Mouse (Mus musculus): ENCODE data around the gene Atat1. TPM values are rescaled to one million over a fixed set of nuclear protein-coding genes. Genes with fewer than 3 reads are reported as not detected.
"Not testable (repeated sequence)": the region's sequence is repeated elsewhere in the genome, so short reads cannot be mapped to it uniquely, and the experiment has no call there.

Gene Atat1
- 10 to 100 TPM; 43.9 to 44.5 TPM for total RNA-seq (2021)
- long read RNA-seq, experiment 1, transcript Atat1-202 (13 exons, 1,452 nt): major isoform, 6 of 23 reads
- long read RNA-seq, experiment 1, partial matches to known transcripts: 4 of 23 reads
- long read RNA-seq, experiment 1, other reads (novel, unspliced or antisense): 9 of 23 reads
- long read RNA-seq, experiment 2, transcript Atat1-203 (12 exons, 1,340 nt): minor isoform, 5 of 33 reads
- long read RNA-seq, experiment 2, transcript Atat1-202 (13 exons, 1,452 nt): major isoform, 13 of 33 reads
- long read RNA-seq, experiment 2, partial matches to known transcripts: 9 of 33 reads
- long read RNA-seq, experiment 2, other reads (novel, unspliced or antisense): 2 of 33 reads

GRCm38 (mm10) chr17:35909919-35910369, at the start of gene Atat1:
Atat1 (minus strand) TSS chr17:35910075.
- peak; percentile 94 to 95 for DNase-seq (ENCODE audit: low spot score in 2 of 2)

DNA sequence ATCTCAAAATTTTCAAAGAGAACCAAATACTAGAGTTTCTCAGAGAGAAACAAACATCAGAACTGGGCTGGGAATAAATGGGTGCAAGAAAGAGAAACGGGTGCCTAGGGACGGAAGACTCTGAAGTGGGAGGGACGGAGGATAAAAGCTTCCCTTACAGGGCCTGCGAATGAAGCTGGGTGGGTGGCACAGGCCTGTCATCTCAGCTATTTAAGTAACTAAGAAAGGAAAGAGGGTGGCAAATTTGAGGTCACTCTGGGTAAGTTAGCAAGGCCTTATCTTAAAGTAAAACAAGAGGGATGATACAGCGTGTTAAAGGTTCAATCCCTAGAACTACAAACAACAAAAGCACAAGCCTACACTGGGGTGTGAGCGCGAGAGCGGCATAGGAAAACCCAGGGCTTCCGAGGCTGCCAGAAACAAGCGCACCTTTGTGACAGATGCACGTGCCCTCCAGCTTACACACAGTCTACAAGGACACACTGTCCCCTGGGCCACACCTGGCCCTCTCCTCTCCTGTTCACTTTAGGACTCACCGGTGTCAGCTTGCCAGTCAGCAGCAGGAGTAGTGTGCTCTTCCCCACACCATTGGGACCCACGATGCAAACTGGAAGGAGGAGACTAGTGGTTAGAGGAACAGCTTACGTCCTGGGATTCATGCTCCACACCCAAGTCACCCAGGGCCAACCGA, 48.8 kb upstream of the Atat1 start:
- DNase-seq (ENCODE audit: low spot score in 2 of 2): no peak

DNA sequence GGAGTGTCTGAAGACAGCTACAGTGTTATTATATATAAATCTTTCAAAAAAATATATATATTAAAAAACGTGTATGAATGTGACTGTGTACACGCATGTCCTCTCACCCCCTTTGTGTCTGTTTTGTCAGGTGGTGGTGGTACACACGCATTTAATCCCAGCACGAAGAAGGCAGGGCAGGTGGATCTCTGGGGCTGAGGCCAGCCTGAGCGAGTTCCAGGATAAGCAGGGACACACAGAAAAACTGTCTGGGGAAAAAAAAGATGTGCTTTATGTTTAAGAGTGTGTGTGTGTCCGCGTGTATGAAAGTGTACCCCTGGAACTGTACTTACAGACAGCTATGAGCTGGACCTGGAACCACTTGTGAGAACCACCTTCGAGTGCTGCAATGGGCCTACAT, 44.8 kb upstream of the Atat1 start:
- no peak for DNase-seq (ENCODE audit: low spot score in 2 of 2)

GRCm38 (mm10) chr17:35952559-35952958, 42.7 kb upstream of the Atat1 start:
- DNase-seq (ENCODE audit: low spot score in 2 of 2): not testable (repeated sequence)

DNA sequence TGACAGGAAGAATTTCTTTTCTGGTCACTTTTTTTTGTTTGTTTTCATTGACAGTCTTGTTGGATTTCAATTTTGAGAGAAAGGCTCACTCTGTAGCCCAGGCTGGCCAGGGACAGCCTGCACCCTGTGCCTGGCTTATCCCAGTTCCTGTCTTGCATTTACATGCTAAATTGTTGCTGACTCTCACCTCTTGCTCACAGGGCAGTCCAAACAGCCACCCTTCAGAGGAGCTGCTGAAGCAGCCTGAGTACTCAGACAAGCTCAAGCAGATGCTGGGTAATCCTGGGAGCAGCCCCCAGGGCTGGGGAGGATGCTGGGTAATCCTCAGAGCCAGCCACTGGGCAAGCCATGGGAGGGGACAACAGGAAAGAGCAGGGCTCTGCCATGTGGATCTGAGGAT, 41.1 kb upstream of the Atat1 start:
- DNase-seq (ENCODE audit: low spot score in 2 of 2): not testable (repeated sequence)

- no peak for DNase-seq (ENCODE audit: low spot score in 2 of 2)
These were observed 30.1 kb upstream of the Atat1 start for GRCm38 (mm10) chr17:35939941-35940340.

GRCm38 (mm10) chr17:35939108-35939507, 29.2 kb upstream of the Atat1 start:
- no peak for DNase-seq (ENCODE audit: low spot score in 2 of 2)

DNA sequence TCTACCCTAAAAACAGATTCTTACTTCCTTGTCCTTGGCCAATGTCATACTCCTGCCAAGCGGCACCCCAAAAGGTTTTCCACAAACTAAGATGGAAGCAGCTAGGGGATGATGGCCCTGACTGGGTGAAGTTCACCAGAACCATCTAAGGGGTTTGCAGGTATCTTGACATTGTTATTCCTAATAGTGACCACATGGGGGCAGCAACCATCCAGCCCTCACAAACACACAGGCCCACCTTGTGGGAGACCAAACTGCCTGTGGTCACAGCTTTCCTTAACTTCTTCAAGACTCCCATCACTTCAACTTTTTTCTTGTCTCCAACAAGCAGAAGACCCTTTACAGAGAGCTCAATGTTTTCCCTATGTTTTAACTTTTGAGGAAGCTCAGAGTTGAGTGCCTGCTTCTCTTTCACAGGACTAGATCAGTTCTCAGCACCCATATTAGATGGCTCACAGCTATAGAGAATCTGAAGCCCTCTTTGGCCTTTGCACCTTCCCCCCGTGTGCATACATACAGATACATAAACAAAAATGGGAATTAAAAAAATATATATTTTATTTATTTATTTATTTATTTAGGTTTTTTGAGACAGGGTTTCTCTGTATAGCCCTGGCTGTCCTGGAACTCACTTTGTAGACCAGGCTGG, 27.9 kb upstream of the Atat1 start:
- no peak for DNase-seq (ENCODE audit: low spot score in 2 of 2)

DNA sequence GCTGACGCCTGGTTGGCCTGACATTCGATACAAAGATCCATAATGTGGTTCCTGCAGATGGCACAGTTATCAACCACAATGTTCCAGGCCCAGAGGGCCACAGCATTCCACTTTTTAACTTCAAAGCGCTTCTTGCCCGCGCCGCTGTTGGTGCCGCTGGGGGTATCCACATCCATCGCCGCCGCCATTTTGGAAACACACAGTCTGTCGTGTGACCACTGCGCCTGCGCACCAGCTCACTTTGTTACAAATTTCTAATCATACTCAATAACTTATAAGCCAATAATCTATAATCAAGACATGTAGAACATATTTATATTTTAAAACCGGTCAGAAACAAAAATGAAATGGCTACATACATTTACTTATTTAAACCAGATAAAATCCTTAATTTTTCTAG, 25.9 kb upstream of the Atat1 start:
- DNase-seq (ENCODE audit: low spot score in 2 of 2): not testable (repeated sequence)

GRCm38 (mm10) chr17:35932608-35933007, 22.7 kb upstream of the Atat1 start:
- no peak for DNase-seq (ENCODE audit: low spot score in 2 of 2)

GRCm38 (mm10) chr17:35930627-35931026, 20.8 kb upstream of the Atat1 start:
- DNase-seq (ENCODE audit: low spot score in 2 of 2): no peak

DNA sequence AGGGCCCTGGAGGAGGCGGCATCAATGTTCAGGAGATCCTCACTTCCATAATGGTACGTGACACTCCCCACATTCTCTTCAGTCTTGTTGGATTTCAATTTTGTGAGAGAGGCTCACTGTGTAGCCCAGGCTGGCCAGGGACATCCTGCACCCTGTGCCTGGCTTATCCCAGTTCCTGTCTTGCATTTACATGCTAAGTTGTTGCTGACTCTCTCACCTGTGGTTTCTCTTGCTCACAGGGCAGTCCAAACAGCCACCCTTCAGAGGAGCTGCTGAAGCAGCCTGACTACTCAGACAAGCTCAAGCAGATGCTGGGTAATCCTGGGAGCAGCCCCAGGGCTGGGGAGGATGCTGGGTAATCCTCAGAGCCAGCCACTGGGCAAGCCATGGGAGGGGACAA, 19.7 kb upstream of the Atat1 start:
- DNase-seq (ENCODE audit: low spot score in 2 of 2): no peak

DNA sequence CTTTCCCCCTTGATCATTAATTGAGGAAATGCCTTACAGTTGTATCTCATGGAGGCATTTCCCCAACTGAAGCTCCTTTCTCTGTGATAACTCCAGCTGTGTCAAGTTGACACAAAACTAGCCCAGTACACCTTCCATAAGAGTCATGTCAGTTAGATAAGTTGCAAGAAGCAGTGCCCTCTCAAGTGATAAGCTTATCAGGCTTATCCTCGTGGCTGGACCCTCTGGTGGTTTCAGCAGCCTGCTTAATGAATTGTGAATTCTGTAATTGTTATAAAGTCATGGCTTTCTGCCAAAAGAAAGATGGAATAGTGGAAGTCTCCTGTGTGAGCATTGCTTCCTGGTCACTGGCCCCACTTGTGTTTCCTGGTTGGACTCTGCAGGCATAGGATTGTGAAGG, 17.6 kb upstream of the Atat1 start:
- no peak for DNase-seq (ENCODE audit: low spot score in 2 of 2)

DNA sequence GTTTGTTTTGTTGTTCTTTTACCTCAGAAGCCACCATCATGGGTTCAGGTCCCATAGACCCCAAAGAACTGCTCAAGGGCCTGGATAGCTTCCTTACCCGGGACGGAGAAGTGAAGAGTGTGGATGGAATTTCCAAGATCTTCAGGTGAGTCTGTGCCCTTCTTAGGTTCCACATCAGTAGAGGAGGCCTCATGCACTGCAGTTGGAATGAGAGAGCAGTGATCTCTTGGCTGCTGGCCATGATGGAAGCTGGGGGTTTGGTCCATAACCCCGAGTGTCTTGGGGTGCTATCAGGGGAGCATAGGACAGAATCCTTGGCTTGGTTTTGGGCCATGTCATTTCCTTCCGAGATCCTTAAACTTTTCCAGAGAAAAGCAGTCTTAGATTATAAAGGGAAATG, 13.4 kb upstream of the Atat1 start:
- no peak for DNase-seq (ENCODE audit: low spot score in 2 of 2)

GRCm38 (mm10) chr17:35922566-35922965, 12.7 kb upstream of the Atat1 start:
- DNase-seq (ENCODE audit: low spot score in 2 of 2): no peak

DNA sequence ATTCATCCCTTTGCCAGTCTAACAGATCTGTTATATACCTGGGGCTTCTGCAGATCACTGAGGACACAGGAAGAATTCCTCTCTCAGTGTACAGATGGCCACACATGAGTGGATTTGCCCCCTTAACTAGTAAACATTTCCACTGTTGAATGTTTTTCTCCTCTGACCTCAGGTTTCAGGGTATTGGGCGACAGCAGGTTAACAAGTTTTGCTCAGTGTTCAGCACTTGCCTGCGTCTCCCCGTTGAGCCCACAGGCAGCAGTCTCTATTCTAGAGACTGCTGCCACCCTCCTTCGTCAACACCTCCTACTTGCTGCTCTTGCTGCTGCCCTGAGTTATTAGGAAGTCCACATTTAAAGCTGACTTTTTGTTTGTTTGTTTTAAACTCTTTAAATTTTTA, 11.8 kb upstream of the Atat1 start:
- DNase-seq (ENCODE audit: low spot score in 2 of 2): no peak

DNA sequence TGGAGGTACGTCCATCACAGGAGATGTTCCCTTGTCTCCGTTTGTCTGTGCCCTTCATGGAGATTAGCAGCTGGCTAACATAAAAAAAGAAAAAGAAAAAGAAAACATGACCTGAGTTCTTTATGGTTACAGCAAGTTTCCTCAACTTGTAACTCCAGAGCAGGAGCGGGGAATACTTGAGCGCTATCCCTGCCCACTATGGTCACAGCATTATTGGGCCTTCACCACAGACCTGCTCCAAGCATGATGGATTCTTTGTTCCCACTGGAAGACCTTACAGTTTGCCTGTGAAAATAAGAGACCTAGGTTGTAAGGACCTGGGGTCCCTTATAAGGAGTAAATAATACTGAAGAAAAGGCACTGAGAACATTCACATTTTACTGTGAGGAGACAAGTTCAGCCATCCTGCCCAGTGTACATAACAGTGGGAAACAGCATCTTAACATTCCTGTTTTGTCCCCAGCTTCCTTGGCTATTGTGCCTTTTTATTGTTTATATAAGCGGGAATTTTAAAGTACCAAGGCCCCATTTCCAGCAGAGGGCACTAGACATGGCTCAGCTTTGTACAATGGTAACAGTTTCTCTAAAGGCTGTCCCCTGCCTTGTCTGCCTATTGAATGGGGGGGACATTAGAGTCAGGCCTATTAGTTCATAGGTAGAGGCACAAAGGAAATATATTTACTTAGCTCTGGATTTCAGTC, 11.1 kb upstream of the Atat1 start:
- no peak for DNase-seq (ENCODE audit: low spot score in 2 of 2)

- DNase-seq (ENCODE audit: low spot score in 2 of 2): no peak
These were observed 10.5 kb upstream of the Atat1 start for GRCm38 (mm10) chr17:35920384-35920783.

GRCm38 (mm10) chr17:35919864-35920301, 10.0 kb upstream of the Atat1 start:
- DNase-seq (ENCODE audit: low spot score in 2 of 2): no peak

- DNase-seq (ENCODE audit: low spot score in 2 of 2): peak; percentile 78 to 85
These were observed 9.3 kb upstream of the Atat1 start for GRCm38 (mm10) chr17:35919060-35919715.

Measured in adrenal gland, adult 18-20 months (tissue).